Mouse (Mus musculus) megakaryocyte, embryonic 14.5 days (primary cell): ENCODE measurements around the gene Lta.

ENCODE experiments used
- FLI1 ChIP-seq: IDR thresholded peaks from 2 replicates; pipeline ENCODE4 v1.6.1; 2012; ENCODE audit warnings: low read length, inconsistent platforms, mixed read lengths
- GATA1 ChIP-seq: IDR thresholded peaks from 3 replicates; pipeline ENCODE4 v1.6.1; 2012; ENCODE audit warnings: mixed read lengths, low read length, inconsistent platforms, borderline replicate concordance

- TF ChIP-seq GATA1 (no peak), FLI1 (no peak)
Measured at GRCm38 (mm10) chr17:35253293-35254093, 48.3 kb upstream of the Lta start.
